Mouse (Mus musculus) adrenal gland, adult 8-10 months (tissue): ENCODE measurements around the gene Msl3l2. TPM values are rescaled to one million over a fixed set of nuclear protein-coding genes. Genes with fewer than 3 reads are reported as not detected.

Experiments
- DNase-seq: peaks from one replicate; pipeline ENCODE4 v3.0.0; 2022
- total RNA-seq, 4 experiments: library from RNA; stranded (reverse); gene quantifications; 2 replicates each; pipeline ENCODE4 v1.2.4; 2022

Msl3l2 gene
- total RNA-seq = 10 to 100 TPM in 2 of 4 experiments, 1 to 10 TPM in 2; 9.1 to 12.0 (median 10.8) TPM

- DNase-seq = peak; percentile 91
Measured at GRCm38 (mm10) chr10:56106333-56106995, at the start of gene Msl3l2. Gene Msl3l2 (plus strand): TSS chr10:56106917.

- no peak for DNase-seq
Measured at GRCm38 (mm10) chr10:56058979-56059422, 47.7 kb upstream of the Msl3l2 start.

- DNase-seq = no peak
Measured at GRCm38 (mm10) chr10:56061238-56061830, 45.4 kb upstream of the Msl3l2 start.

- DNase-seq = no peak
Measured at GRCm38 (mm10) chr10:56062746-56063145, 44.0 kb upstream of the Msl3l2 start.

- no peak for DNase-seq
Measured at GRCm38 (mm10) chr10:56089714-56090113, 17.0 kb upstream of the Msl3l2 start.

- DNase-seq = no peak
Measured at GRCm38 (mm10) chr10:56094586-56094985, 12.1 kb upstream of the Msl3l2 start.

GRCm38 (mm10) chr10:56096757-56097156, 10.0 kb upstream of the Msl3l2 start:
- DNase-seq = no peak

GRCm38 (mm10) chr10:56099126-56099525, 7.6 kb upstream of the Msl3l2 start:
- DNase-seq = no peak

- no peak for DNase-seq
Measured at GRCm38 (mm10) chr10:56099641-56100310, 6.9 kb upstream of the Msl3l2 start.

GRCm38 (mm10) chr10:56106996-56107334, 248 bp downstream of the Msl3l2 start:
- no peak for DNase-seq

GRCm38 (mm10) chr10:56114951-56115635, 8.4 kb downstream of the Msl3l2 start:
- DNase-seq = peak; percentile 45

- DNase-seq = no peak
Measured at GRCm38 (mm10) chr10:56115636-56116180, 9.0 kb downstream of the Msl3l2 start.

GRCm38 (mm10) chr10:56126972-56127371, 20.3 kb downstream of the Msl3l2 start:
- no peak for DNase-seq

- DNase-seq = no peak
Measured at GRCm38 (mm10) chr10:56129642-56130041, 22.9 kb downstream of the Msl3l2 start.

GRCm38 (mm10) chr10:56137191-56137590, 30.5 kb downstream of the Msl3l2 start:
- no peak for DNase-seq

- DNase-seq = no peak
Measured at GRCm38 (mm10) chr10:56148920-56149319, 42.2 kb downstream of the Msl3l2 start.

GRCm38 (mm10) chr10:56156956-56157355, 50.2 kb downstream of the Msl3l2 start:
- DNase-seq = no peak

- DNase-seq = no peak
Measured at GRCm38 (mm10) chr10:56158207-56158606, 51.5 kb downstream of the Msl3l2 start.

- DNase-seq = no peak
Measured at GRCm38 (mm10) chr10:56158748-56159147, 52.0 kb downstream of the Msl3l2 start.

- no peak for DNase-seq
Measured at GRCm38 (mm10) chr10:56164411-56164810, 57.7 kb downstream of the Msl3l2 start.

- no peak for DNase-seq
Measured at GRCm38 (mm10) chr10:56165758-56166157, 59.0 kb downstream of the Msl3l2 start.
